Mouse (Mus musculus) urinary bladder, postnatal 4 days (tissue): ENCODE data around the gene Adgrg5.

Source experiments
- DNase-seq, 2 experiments: peaks; one replicate each; pipeline ENCODE4 v3.0.0; 2021 to 2022; ENCODE audit warnings: low spot score in 2 of 2

Adgrg5 gene

GRCm38 (mm10) chr8:94917352-94917751 is 6.1 kb upstream of the Adgrg5 start:
- DNase-seq, result peak; percentile 95 to 97

GRCm38 (mm10) chr8:94917851-94918495 is 5.5 kb upstream of the Adgrg5 start, which contains the start of gene Ccdc102a:
Gene Ccdc102a, minus strand, starts transcription at chr8:94918098.
- peak; percentile 70 to 75 for DNase-seq

- DNase-seq, result no peak
Observed at GRCm38 (mm10) chr8:94919256-94919655, 4.2 kb upstream of the Adgrg5 start.

- no peak for DNase-seq
Observed at GRCm38 (mm10) chr8:94922176-94922575, 1.3 kb upstream of the Adgrg5 start.

- no peak for DNase-seq
Observed at GRCm38 (mm10) chr8:94922602-94923001, 892 bp upstream of the Adgrg5 start.

GRCm38 (mm10) chr8:94928227-94928626 is 4.7 kb downstream of the Adgrg5 start:
- no peak for DNase-seq

- no peak for DNase-seq
Observed at GRCm38 (mm10) chr8:94933918-94934317, 10.4 kb downstream of the Adgrg5 start.

- DNase-seq, result no peak
Observed at GRCm38 (mm10) chr8:94935172-94935571, 11.7 kb downstream of the Adgrg5 start.

GRCm38 (mm10) chr8:94942566-94942965 is 19.1 kb downstream of the Adgrg5 start:
- DNase-seq, result peak in 1 of 2 experiments; percentile 40

GRCm38 (mm10) chr8:94945185-94945584 is 21.7 kb downstream of the Adgrg5 start:
- DNase-seq, result no peak

- DNase-seq, result no peak
Observed at GRCm38 (mm10) chr8:94948421-94948820, 24.9 kb downstream of the Adgrg5 start.

GRCm38 (mm10) chr8:94949010-94949409 is 25.5 kb downstream of the Adgrg5 start:
- DNase-seq, result no peak

- peak; percentile 66 to 68 for DNase-seq
Observed at GRCm38 (mm10) chr8:94950046-94950445, 26.6 kb downstream of the Adgrg5 start.

- DNase-seq, result no peak
Observed at GRCm38 (mm10) chr8:94950458-94950857, 27.0 kb downstream of the Adgrg5 start.

GRCm38 (mm10) chr8:94952086-94952485 is 28.6 kb downstream of the Adgrg5 start:
- DNase-seq, result no peak

GRCm38 (mm10) chr8:94953624-94954367 is 30.3 kb downstream of the Adgrg5 start:
- no peak for DNase-seq

- no peak for DNase-seq
Observed at GRCm38 (mm10) chr8:94954368-94954737, 30.9 kb downstream of the Adgrg5 start.

- no peak for DNase-seq
Observed at GRCm38 (mm10) chr8:94954921-94955758, 31.6 kb downstream of the Adgrg5 start.

GRCm38 (mm10) chr8:94956078-94956574 is 32.6 kb downstream of the Adgrg5 start:
- DNase-seq, result no peak

- no peak for DNase-seq
Observed at GRCm38 (mm10) chr8:94962201-94962600, 38.7 kb downstream of the Adgrg5 start.

GRCm38 (mm10) chr8:94964828-94965227 is 41.3 kb downstream of the Adgrg5 start:
- no peak for DNase-seq

- DNase-seq, result no peak
Observed at GRCm38 (mm10) chr8:94966578-94966977, 43.1 kb downstream of the Adgrg5 start.
